Mouse (Mus musculus): ENCODE measurements around the gene Ttc28.

DNA sequence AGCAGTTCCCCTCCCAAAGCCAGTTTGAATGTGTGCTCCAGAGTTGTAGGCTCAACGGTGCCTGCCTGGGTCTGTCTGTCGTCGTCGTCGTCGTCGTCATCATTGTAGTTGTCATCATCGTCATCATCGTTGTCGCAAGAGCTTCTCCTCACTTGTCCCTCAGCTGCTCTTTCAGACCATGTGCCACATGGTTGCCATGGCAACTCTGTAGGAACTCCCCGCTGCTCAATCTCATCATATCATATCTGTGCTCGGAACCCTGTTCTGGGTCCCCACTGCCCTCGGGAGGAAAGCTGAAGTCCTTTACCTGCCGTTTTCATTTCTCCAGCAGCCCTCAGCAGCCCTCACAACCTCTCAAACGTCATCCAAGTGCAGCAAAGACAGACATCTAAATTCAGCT, 318.1 kb downstream of the Ttc28 start:
- no peak for TF ChIP-seq CTCF (IDR thresholded peaks at IDR 0.05; ENCODE audit: low read depth)
- no peak for TF ChIP-seq EP300 (IDR thresholded peaks at IDR 0.05; ENCODE audit: low read depth)
